Mouse (Mus musculus): Measurements from ENCODE around the gene Sipa1l1.
A peak's percentile ranks its signal among the peaks of the same experiment; 100 is the strongest.

Gene Sipa1l1

GRCm38 (mm10) chr12:82251328-82251727, 82.2 kb downstream of the Sipa1l1 start:
- no peak for DNase-seq

GRCm38 (mm10) chr12:82254076-82254475, 85.0 kb downstream of the Sipa1l1 start:
- DNase-seq = peak; percentile 62

- DNase-seq = peak; percentile 94
Observed at GRCm38 (mm10) chr12:82256012-82256411, 86.9 kb downstream of the Sipa1l1 start.

GRCm38 (mm10) chr12:82256921-82257500, 87.9 kb downstream of the Sipa1l1 start:
- peak; percentile 66 for DNase-seq

- DNase-seq = no peak
Observed at GRCm38 (mm10) chr12:82257994-82258785, 89.1 kb downstream of the Sipa1l1 start.

- DNase-seq = no peak
Observed at GRCm38 (mm10) chr12:82263443-82263842, 94.3 kb downstream of the Sipa1l1 start.

- no peak for DNase-seq
Observed at GRCm38 (mm10) chr12:82264083-82264851, 95.1 kb downstream of the Sipa1l1 start.

- DNase-seq = peak; percentile 93
Observed at GRCm38 (mm10) chr12:82265335-82266274, 96.5 kb downstream of the Sipa1l1 start.

GRCm38 (mm10) chr12:82271447-82271846, 102.3 kb downstream of the Sipa1l1 start:
- DNase-seq = no peak

- no peak for DNase-seq
Observed at GRCm38 (mm10) chr12:82273503-82273902, 104.4 kb downstream of the Sipa1l1 start.

- DNase-seq = no peak
Observed at GRCm38 (mm10) chr12:82274576-82274975, 105.5 kb downstream of the Sipa1l1 start.

GRCm38 (mm10) chr12:82275767-82276166, 106.6 kb downstream of the Sipa1l1 start:
- no peak for DNase-seq

GRCm38 (mm10) chr12:82276591-82276990, 107.5 kb downstream of the Sipa1l1 start:
- DNase-seq = no peak

- DNase-seq = no peak
Observed at GRCm38 (mm10) chr12:82284617-82285016, 115.5 kb downstream of the Sipa1l1 start.

GRCm38 (mm10) chr12:82285018-82285417, 115.9 kb downstream of the Sipa1l1 start:
- peak; percentile 33 for DNase-seq

- DNase-seq = no peak
Observed at GRCm38 (mm10) chr12:82286068-82286467, 116.9 kb downstream of the Sipa1l1 start.

GRCm38 (mm10) chr12:82286804-82287203, 117.7 kb downstream of the Sipa1l1 start:
- DNase-seq = no peak

GRCm38 (mm10) chr12:82293545-82294247, 124.6 kb downstream of the Sipa1l1 start:
- no peak for DNase-seq

GRCm38 (mm10) chr12:82294906-82295887, 126.1 kb downstream of the Sipa1l1 start:
- DNase-seq = peak; percentile 52

- DNase-seq = peak; percentile 89
Observed at GRCm38 (mm10) chr12:82296276-82296675, 127.2 kb downstream of the Sipa1l1 start.

GRCm38 (mm10) chr12:82297196-82297595, 128.1 kb downstream of the Sipa1l1 start:
- DNase-seq = peak; percentile 87

Measured in kidney, adult 9 months (tissue).